Mouse (Mus musculus) cerebellum, adult 2 months (tissue): ENCODE measurements around the gene Rbpj.

ENCODE experiments used
- CTCF ChIP-seq: fragments of 200-500 bp; IDR thresholded peaks from 2 replicates; pipeline ENCODE4 v1.5.1; 2011; ENCODE audit warnings: low read depth, mild to moderate bottlenecking, control low read depth, low read length, moderate library complexity, borderline replicate concordance; ENCODE audit not compliant: insufficient read depth
- POLR2A ChIP-seq: fragments of 200-500 bp; IDR thresholded peaks from 2 replicates; pipeline ENCODE4 v1.6.1; 2011; ENCODE audit warnings: low read length, control low read depth, borderline replicate concordance; ENCODE audit not compliant: insufficient read depth

DNA sequence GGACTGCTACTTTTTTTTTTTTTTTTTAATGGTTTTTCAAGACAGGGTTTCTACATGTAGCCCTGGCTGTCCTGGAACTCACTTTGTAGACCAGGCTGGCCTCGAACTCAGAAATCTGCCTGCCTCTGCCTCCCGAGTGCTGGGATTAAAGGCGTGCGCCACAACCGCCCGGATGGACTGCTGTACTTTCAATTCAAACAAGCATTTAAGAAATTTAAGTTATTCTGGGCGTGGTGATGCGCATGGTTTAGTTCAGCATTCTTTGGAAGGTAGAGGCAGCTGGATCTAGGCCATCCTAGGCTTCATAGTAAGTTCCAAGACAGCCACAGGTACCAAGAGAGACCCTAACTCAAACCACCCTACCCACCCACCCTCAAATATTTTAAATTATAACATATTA, 88.2 kb downstream of the Rbpj start:
- TF ChIP-seq CTCF (no peak), POLR2A (no peak)
